Mouse (Mus musculus) gastrocnemius, postnatal 14 days (tissue): ENCODE results near the gene Sco2. TPM values are rescaled to one million over a fixed set of nuclear protein-coding genes. Genes with fewer than 3 reads are reported as not detected.

Experiments used
- DNase-seq: peaks from one replicate; pipeline ENCODE4 v3.0.0; 2021; ENCODE audit warnings: mixed read lengths
- intact Hi-C: fragments of 180-260 bp; cut with DNase I; formaldehyde crosslinking; loops from one replicate; pipeline ENCODE4 v1.15.1; 2025; ENCODE audit warnings: low total_unique reads
- total RNA-seq, 2 experiments: library from RNA; stranded (reverse); gene quantifications; 2 replicates each; pipeline ENCODE4 v1.2.3; 2021

The Sco2 gene
- total RNA-seq, 2 experiments from 2014 or later, result 15.2 to 15.3 TPM

GRCm38 (mm10) chr15:89374801-89375534 lies 1.3 kb upstream of the Sco2 start:
- no peak for DNase-seq
- intact Hi-C loops, result no loop called here

- intact Hi-C loops, result no loop called here
Measured at GRCm38 (mm10) chr15:89374340-89374739, 694 bp upstream of the Sco2 start.

GRCm38 (mm10) chr15:89373027-89373761 lies 452 bp downstream of the Sco2 start:
- intact Hi-C loops, result no loop called here
- DNase-seq, result peak; percentile 85

More at GRCm38 (mm10) chr15:89374340-89374739, 694 bp upstream of the Sco2 start:
- DNase-seq, result no peak

GRCm38 (mm10) chr15:89372536-89372935 lies 1.1 kb downstream of the Sco2 start:
- DNase-seq, result no peak
- intact Hi-C loops, result no loop called here

- no peak for DNase-seq
- intact Hi-C loops, result no loop called here
Measured at GRCm38 (mm10) chr15:89372068-89372467, 1.6 kb downstream of the Sco2 start.

- no peak for DNase-seq
- intact Hi-C loops, result no loop called here
Measured at GRCm38 (mm10) chr15:89365141-89365551, 8.5 kb downstream of the Sco2 start.

GRCm38 (mm10) chr15:89363051-89363450 lies 10.6 kb downstream of the Sco2 start:
- intact Hi-C loops, result no loop called here
- no peak for DNase-seq

GRCm38 (mm10) chr15:89358784-89359183 lies 14.9 kb downstream of the Sco2 start:
- intact Hi-C loops, result no loop called here
- no peak for DNase-seq

- peak; percentile 73 for DNase-seq
- intact Hi-C loops, result no loop called here
Measured at GRCm38 (mm10) chr15:89356372-89356771, 17.3 kb downstream of the Sco2 start.

GRCm38 (mm10) chr15:89355241-89356187 lies 18.1 kb downstream of the Sco2 start, which contains the start of the genes Lmf2 and Ncaph2:
Gene Lmf2 (minus strand): TSS chr15:89355659.
Gene Ncaph2 (plus strand): TSS chr15:89355719.
- peak; percentile 95 for DNase-seq
- intact Hi-C loops, result no loop called here

- DNase-seq, result no peak
- intact Hi-C loops, result no loop called here
Measured at GRCm38 (mm10) chr15:89354455-89354854, 19.2 kb downstream of the Sco2 start.

- intact Hi-C loops, result no loop called here
Measured at GRCm38 (mm10) chr15:89353837-89354236, 19.8 kb downstream of the Sco2 start.

GRCm38 (mm10) chr15:89352795-89353194 lies 20.9 kb downstream of the Sco2 start:
- DNase-seq, result no peak
- intact Hi-C loops, result no loop called here

More at GRCm38 (mm10) chr15:89353837-89354236, 19.8 kb downstream of the Sco2 start:
- DNase-seq, result no peak

- intact Hi-C loops, result no loop called here
Measured at GRCm38 (mm10) chr15:89352054-89352453, 21.6 kb downstream of the Sco2 start.

GRCm38 (mm10) chr15:89351302-89351701 lies 22.3 kb downstream of the Sco2 start:
- no peak for DNase-seq
- intact Hi-C loops, result no loop called here

More at GRCm38 (mm10) chr15:89352054-89352453, 21.6 kb downstream of the Sco2 start:
- DNase-seq, result no peak

- DNase-seq, result no peak
- intact Hi-C loops, result no loop called here
Measured at GRCm38 (mm10) chr15:89350447-89350846, 23.2 kb downstream of the Sco2 start.

GRCm38 (mm10) chr15:89343325-89343724 lies 30.3 kb downstream of the Sco2 start:
- intact Hi-C loops, result no loop called here
- DNase-seq, result no peak

- intact Hi-C loops, result no loop called here
- DNase-seq, result no peak
Measured at GRCm38 (mm10) chr15:89341678-89342077, 32.0 kb downstream of the Sco2 start.

GRCm38 (mm10) chr15:89340136-89340535 lies 33.5 kb downstream of the Sco2 start:
- DNase-seq, result no peak
- intact Hi-C loops, result no loop called here

GRCm38 (mm10) chr15:89339696-89340095 lies 34.0 kb downstream of the Sco2 start:
- intact Hi-C loops, result no loop called here
- DNase-seq, result no peak
